Mouse (Mus musculus): ENCODE data around the gene Endou. TPM values are rescaled to one million over a fixed set of nuclear protein-coding genes. Genes with fewer than 3 reads are reported as not detected.

Endou gene
- polyA plus RNA-seq, 1 experiment from 2014 or later: 2.8 TPM

- Histone ChIP-seq H3K27me3 (no peaks in the 10 kb centered on the region), H3K27ac (no peak overlapping the region), H3K4me3 (no peak overlapping the region), H3K9me3 (no peaks in the 10 kb centered on the region), H3K4me1 (no peaks in the 10 kb centered on the region), H3K36me3 (no peaks in the 10 kb centered on the region), H3K9ac (no peak overlapping the region), H3K4me2 (no peak overlapping the region)
- ATAC-seq (ENCODE audit: insufficient number of reproducible peaks, insufficient read depth, low FRiP score, low TSS enrichment, low read depth): no peak
- WGBS: 69% methylated on average over 8 of the region's 8 CpGs
Measured at GRCm38 (mm10) chr15:97727048-97727447, 4.1 kb downstream of the Endou start.

DNA sequence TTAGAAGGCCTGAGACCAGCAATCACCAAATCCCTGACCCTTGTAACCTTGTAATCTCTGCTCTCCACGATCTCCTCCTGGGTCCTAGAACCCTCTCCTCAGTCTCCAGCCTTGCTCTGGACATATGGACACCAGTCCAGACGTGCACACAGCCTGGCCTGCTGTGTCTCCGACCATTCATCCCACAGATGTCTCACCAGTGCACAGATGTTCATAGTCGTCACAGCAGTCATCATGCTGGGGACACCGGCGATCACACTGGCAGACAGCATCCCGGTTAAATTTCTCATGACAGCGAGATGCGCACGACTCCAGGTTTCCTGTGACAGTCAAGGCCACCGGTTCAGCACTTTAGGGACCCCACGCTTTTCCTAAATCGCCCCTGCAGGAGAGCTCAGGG is 4.8 kb downstream of the Endou start:
- Histone ChIP-seq H3K4me3 (no peak overlapping the region), H3K9me3 (no peaks in the 10 kb centered on the region), H3K36me3 (no peaks in the 10 kb centered on the region), H3K9ac (no peak overlapping the region), H3K27ac (no peak overlapping the region), H3K4me1 (peaks cover 3% of the 10 kb centered on the region), H3K27me3 (no peaks in the 10 kb centered on the region), H3K4me2 (no peak overlapping the region)
- no peak for ATAC-seq (ENCODE audit: insufficient number of reproducible peaks, insufficient read depth, low FRiP score, low TSS enrichment, low read depth)
- WGBS: 78% methylated on average over 13 of the region's 13 CpGs

- 80% methylated on average over 6 of the region's 6 CpGs for WGBS
- no peak overlapping the region for H3K9ac ChIP-seq
- H3K9me3 ChIP-seq: no peaks in the 10 kb centered on the region
- no peaks in the 10 kb centered on the region for H3K27me3 ChIP-seq
- no peak overlapping the region for H3K4me2 ChIP-seq
- H3K4me3 ChIP-seq: no peak overlapping the region
- no peaks in the 10 kb centered on the region for H3K36me3 ChIP-seq
- no peak for ATAC-seq (ENCODE audit: insufficient number of reproducible peaks, insufficient read depth, low FRiP score, low TSS enrichment, low read depth)
- peaks cover 10% of the 10 kb centered on the region for H3K4me1 ChIP-seq
- no peak overlapping the region for H3K27ac ChIP-seq
Measured at GRCm38 (mm10) chr15:97725198-97725785, 5.8 kb downstream of the Endou start.

- no peak overlapping the region for H3K9ac ChIP-seq
- no peak for ATAC-seq (ENCODE audit: insufficient number of reproducible peaks, insufficient read depth, low FRiP score, low TSS enrichment, low read depth)
- H3K36me3 ChIP-seq: no peaks in the 10 kb centered on the region
- WGBS: 83% methylated on average over 17 of the region's 17 CpGs
- peaks cover 15% of the 10 kb centered on the region for H3K4me1 ChIP-seq
- H3K27ac ChIP-seq: no peak overlapping the region
- H3K9me3 ChIP-seq: no peaks in the 10 kb centered on the region
- H3K27me3 ChIP-seq: no peaks in the 10 kb centered on the region
- H3K4me2 ChIP-seq: no peak overlapping the region
- no peak overlapping the region for H3K4me3 ChIP-seq
Measured at GRCm38 (mm10) chr15:97724346-97725197, 6.6 kb downstream of the Endou start.

DNA sequence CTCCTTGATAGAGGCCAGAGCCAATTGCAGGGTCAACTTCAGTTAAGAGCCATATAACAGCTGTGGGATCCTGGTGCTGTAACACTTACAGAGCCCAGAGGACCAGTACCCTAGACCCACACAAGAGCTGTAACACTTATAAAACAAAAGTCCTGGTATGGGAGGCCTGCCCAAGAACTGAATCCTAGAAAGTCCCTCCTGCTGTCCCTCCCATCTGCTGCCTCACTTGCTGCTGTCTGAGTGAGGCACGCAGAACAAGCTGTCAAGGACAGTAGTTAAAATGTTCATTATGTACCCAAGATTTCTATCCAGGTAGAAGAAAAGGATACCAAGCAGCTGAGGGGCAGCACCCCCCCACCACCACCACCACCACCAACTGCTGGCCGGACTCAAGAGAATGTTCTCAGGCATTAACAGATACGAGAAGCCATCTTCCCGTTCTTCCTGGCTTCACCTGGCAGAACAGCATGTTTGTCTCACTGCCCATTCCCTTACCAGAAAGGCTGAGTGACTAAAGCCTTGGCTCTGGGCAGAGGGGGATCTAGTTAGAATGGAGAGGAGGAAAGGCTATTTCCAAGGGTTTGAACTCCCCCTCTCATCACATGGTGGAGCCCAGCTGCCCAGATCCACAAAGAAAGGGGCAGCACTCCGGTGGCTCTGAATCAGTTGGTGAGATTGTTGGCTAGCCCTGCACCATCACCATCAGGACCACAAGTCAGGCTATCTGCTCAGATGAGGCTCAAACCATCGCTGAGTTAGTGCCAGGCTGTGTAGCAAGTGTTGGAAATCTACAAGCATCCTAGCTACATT is 7.4 kb downstream of the Endou start:
- H3K4me3 ChIP-seq: no peak overlapping the region
- no peak overlapping the region for H3K9ac ChIP-seq
- H3K4me2 ChIP-seq: no peak overlapping the region
- WGBS: 86% methylated on average over 6 of the region's 6 CpGs
- no peaks in the 10 kb centered on the region for H3K27me3 ChIP-seq
- no peaks in the 10 kb centered on the region for H3K36me3 ChIP-seq
- no peak overlapping the region for H3K27ac ChIP-seq
- no peak for ATAC-seq (ENCODE audit: insufficient number of reproducible peaks, insufficient read depth, low FRiP score, low TSS enrichment, low read depth)
- H3K4me1 ChIP-seq: peaks cover 16% of the 10 kb centered on the region
- no peaks in the 10 kb centered on the region for H3K9me3 ChIP-seq

DNA sequence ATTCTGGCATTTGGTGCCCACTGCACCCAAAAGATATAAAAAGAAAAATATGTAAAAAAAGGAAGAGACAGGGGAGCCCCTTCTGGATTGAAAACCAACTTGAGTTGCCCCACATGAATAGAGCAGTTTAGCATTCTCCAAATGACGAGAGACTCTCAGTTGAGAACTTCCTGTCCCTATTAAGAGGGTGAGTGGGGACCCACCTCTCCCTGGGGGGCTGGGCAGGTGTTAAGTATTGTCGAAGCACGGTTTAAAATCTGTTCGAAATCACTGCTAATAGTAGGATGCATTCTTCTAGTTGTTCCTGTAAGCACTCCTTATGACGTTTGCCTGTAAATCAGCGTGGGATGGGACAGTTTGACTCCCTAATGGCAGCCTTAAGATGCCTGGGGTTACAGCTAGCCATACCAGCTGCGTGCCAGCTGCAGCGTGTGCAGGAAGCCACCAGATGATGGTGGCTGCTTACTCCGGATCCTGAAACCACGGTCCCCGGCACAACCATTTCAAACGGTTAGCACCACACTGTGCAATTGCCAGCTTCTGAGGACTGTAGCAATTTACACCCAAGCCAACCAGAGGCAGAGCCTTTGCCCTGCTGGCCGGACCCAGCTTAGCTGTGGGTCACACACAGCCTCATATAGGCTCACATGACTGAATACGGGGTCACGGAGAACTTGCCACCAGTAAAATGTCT is 10.0 kb downstream of the Endou start:
- Histone ChIP-seq H3K9ac (no peak overlapping the region), H3K4me3 (no peak overlapping the region), H3K27ac (0 out of 2 replicates have a peak overlapping the region, but pooled peaks have one; percentile 35), H3K27me3 (no peaks in the 10 kb centered on the region), H3K36me3 (no peaks in the 10 kb centered on the region), H3K9me3 (no peaks in the 10 kb centered on the region), H3K4me2 (no peak overlapping the region), H3K4me1 (peaks cover 21% of the 10 kb centered on the region)
- WGBS: 57% methylated on average over 15 of the region's 15 CpGs
- ATAC-seq (ENCODE audit: insufficient number of reproducible peaks, insufficient read depth, low FRiP score, low TSS enrichment, low read depth): no peak

DNA sequence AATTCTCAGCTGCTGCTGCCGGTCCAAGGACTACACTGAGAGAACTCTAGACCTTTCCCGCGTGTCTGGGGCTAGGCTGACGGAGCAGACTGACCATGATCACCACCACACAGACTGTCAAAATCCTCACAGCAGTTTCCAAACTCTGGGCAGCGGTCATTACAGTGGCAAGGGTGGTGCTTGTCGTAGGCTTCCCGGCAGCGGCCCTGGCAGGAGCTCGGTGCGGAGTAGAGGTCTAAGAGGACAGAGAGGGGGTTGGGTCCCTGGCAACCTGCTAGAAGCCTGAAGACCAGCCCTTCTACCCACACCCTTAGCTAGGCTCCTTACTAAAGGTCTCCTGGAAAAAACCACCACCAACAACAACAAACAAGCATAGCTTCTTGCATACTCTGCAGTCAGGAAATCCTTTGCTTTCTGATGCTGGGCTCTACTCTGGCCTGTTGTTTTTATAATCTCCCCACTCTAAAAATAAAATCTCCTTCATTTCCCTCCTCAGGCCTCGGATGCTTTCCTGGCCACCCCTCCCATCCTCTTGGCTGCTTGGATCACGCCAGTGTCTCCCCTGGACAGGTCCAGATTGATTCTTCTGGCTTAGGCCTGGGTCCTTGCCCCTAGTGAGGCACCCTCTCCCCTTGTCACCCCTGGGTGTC is 11.0 kb downstream of the Endou start:
- Histone ChIP-seq H3K4me2 (no peak overlapping the region), H3K9ac (no peak overlapping the region), H3K4me3 (no peak overlapping the region), H3K27ac (0 out of 2 replicates have a peak overlapping the region, but pooled peaks have one; percentile 3), H3K4me1 (peaks cover 21% of the 10 kb centered on the region), H3K36me3 (no peaks in the 10 kb centered on the region), H3K27me3 (no peaks in the 10 kb centered on the region), H3K9me3 (no peaks in the 10 kb centered on the region)
- ATAC-seq (ENCODE audit: insufficient number of reproducible peaks, insufficient read depth, low FRiP score, low TSS enrichment, low read depth): no peak
- 81% methylated on average over 12 of the region's 12 CpGs for WGBS

GRCm38 (mm10) chr15:97719494-97719893 is 11.6 kb downstream of the Endou start:
- H3K36me3 ChIP-seq: no peaks in the 10 kb centered on the region
- no peaks in the 10 kb centered on the region for H3K9me3 ChIP-seq
- no peak overlapping the region for H3K9ac ChIP-seq
- no peak overlapping the region for H3K4me3 ChIP-seq
- no peaks in the 10 kb centered on the region for H3K27me3 ChIP-seq
- H3K4me2 ChIP-seq: no peak overlapping the region
- H3K4me1 ChIP-seq: peaks cover 21% of the 10 kb centered on the region
- ATAC-seq (ENCODE audit: insufficient number of reproducible peaks, insufficient read depth, low FRiP score, low TSS enrichment, low read depth): no peak
- 92% methylated on average over 12 of the region's 12 CpGs for WGBS
- H3K27ac ChIP-seq: no peak overlapping the region

DNA sequence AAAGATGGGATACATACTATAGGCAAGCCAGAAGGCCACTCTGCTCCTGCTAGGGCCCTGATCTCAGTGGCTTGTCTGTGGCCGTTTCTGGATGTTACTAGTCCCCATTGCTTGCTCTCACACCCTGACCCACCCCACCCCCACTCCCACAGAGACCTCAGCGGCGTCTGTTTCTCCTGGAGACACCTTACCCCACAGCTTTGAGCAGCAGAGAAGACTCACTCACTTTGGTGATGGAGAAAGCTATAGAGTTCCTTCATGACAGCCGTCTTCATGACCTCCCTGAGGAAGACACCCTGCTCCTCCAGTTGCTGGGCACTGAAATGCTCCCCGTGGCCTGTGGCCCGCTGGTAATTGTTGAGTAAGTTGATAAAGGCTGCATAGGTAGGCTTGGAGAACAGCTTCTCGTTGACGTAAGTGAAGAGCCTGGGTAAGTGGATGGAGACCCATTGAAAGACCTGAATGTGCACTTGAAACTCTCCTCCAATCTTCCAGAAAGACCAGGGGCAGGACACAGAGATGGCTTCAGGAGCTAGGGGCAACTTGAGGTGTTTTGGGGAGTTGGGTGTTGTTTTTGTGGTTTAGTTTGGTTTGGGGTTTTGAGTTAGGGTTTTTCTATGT is 12.5 kb downstream of the Endou start:
- Histone ChIP-seq H3K27me3 (no peaks in the 10 kb centered on the region), H3K27ac (no peak overlapping the region), H3K9ac (no peak overlapping the region), H3K4me1 (peaks cover 21% of the 10 kb centered on the region), H3K4me2 (no peak overlapping the region), H3K9me3 (no peaks in the 10 kb centered on the region), H3K4me3 (no peak overlapping the region), H3K36me3 (no peaks in the 10 kb centered on the region)
- ATAC-seq (ENCODE audit: insufficient number of reproducible peaks, insufficient read depth, low FRiP score, low TSS enrichment, low read depth): no peak
- 85% methylated on average over 8 of the region's 8 CpGs for WGBS

- Histone ChIP-seq H3K4me2 (peak overlapping the region; percentile 3; the same call in 1 of the 2 replicates), H3K27ac (no peak overlapping the region), H3K36me3 (no peaks in the 10 kb centered on the region), H3K4me3 (no peak overlapping the region), H3K9ac (no peak overlapping the region), H3K4me1 (peaks cover 21% of the 10 kb centered on the region), H3K27me3 (no peaks in the 10 kb centered on the region), H3K9me3 (no peaks in the 10 kb centered on the region)
- 20% methylated on average over 12 of the region's 12 CpGs for WGBS
- peak; percentile 35 for ATAC-seq (ENCODE audit: insufficient number of reproducible peaks, insufficient read depth, low FRiP score, low TSS enrichment, low read depth)
Measured at GRCm38 (mm10) chr15:97717861-97718534, 13.1 kb downstream of the Endou start.

Data from embryonic facial prominence, embryonic 13.5 days (tissue).